Mouse (Mus musculus) bone marrow, adult 2 months (tissue): ENCODE results near the gene Dock3. TPM values are rescaled to one million over a fixed set of nuclear protein-coding genes. Genes with fewer than 3 reads are reported as not detected.
A peak's percentile ranks its signal among the peaks of the same experiment; 100 is the strongest.

Experiments
- H3K27ac ChIP-seq: fragments of 200-500 bp; 2 replicates; pipeline ENCODE4 v1.5.1; 2012; ENCODE audit warnings: low read depth, mild to moderate bottlenecking, control low read depth, inconsistent platforms, low read length; ENCODE audit not compliant: control insufficient read depth, poor library complexity, insufficient read depth
- H3K4me1 ChIP-seq: fragments of 200-500 bp; 2 replicates; pipeline ENCODE4 v1.6.1; 2011; ENCODE audit warnings: low read length; ENCODE audit not compliant: control insufficient read depth, insufficient read depth
- H3K4me3 ChIP-seq: fragments of 200-500 bp; replicated peaks from 2 replicates; pipeline ENCODE3; 2011; ENCODE audit warnings: mild to moderate bottlenecking, low read depth, low read length, control low read depth; ENCODE audit not compliant: control insufficient read depth
- CTCF ChIP-seq: fragments of 200-500 bp; IDR thresholded peaks from 2 replicates; pipeline ENCODE4 v1.5.1; 2011; ENCODE audit warnings: low read length, control low read depth; ENCODE audit not compliant: control insufficient read depth, insufficient read depth
- POLR2A ChIP-seq: fragments of 200-500 bp; IDR thresholded peaks from 2 replicates; pipeline ENCODE4 v1.6.1; 2011; ENCODE audit warnings: low read depth, mild to moderate bottlenecking, control low read depth, low read length, borderline replicate concordance; ENCODE audit not compliant: control insufficient read depth
- WGBS: fragments of 180-500 bp; shearing (Covaris S2); methylation state at CpG from one replicate; pipeline ENCODE4 v1.1.7; 2018; 5-methylcytosine and 5-hydroxymethylcytosine counted together
- polyA plus RNA-seq: library from polyadenylated mRNA; stranded (reverse); fragments of >200 nt; gene quantifications from 2 replicates; pipeline ENCODE4 v1.2.4, GENCODE M21; 2011; ENCODE audit warnings: low replicate concordance; ENCODE audit not compliant: missing spikeins, insufficient read depth, insufficient read length

Dock3 gene
- polyA plus RNA-seq, 1 experiment: not detected

GRCm38 (mm10) chr9:106908715-106909114, 323.0 kb downstream of the Dock3 start:
- 4% methylated on average over 5 of the region's 5 CpGs for WGBS
- no peak overlapping the region for H3K27ac ChIP-seq
- peaks cover 1% of the 10 kb centered on the region; the same call in 1 of the 2 replicates for H3K4me1 ChIP-seq
- H3K4me3 ChIP-seq: no peak overlapping the region
- no peak for TF ChIP-seq CTCF
- TF ChIP-seq POLR2A: no peak

DNA sequence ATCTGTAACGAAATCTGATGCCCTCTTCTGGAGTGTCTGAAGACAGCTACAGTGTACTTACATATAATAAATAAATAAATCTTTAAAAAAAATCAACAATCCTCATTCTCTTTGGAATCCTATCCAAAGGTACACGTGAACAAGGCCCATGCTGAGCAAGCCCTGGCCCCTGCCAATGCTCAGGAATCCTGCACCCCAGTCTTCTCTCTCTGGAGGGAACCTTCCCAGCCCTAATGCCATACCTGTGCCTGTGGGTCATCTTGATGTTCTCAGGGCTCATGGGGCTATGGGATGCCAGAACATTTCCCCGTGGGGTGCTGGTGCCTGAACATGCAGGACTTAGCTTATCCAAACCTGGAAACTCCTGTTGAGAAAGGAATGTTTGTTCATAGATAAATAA, 323.5 kb downstream of the Dock3 start:
- 78% methylated on average over 3 of the region's 3 CpGs for WGBS
- no peak overlapping the region for H3K27ac ChIP-seq
- TF ChIP-seq POLR2A (no peak), CTCF (no peak)
- H3K4me1 ChIP-seq: peaks cover 1% of the 10 kb centered on the region; the same call in 1 of the 2 replicates
- H3K4me3 ChIP-seq: no peak overlapping the region

- H3K27ac ChIP-seq: no peak overlapping the region
- WGBS: 89% methylated on average over 8 of the region's 8 CpGs
- TF ChIP-seq POLR2A: no peak
- no peak for TF ChIP-seq CTCF
- H3K4me1 ChIP-seq: peaks cover 1% of the 10 kb centered on the region
- H3K4me3 ChIP-seq: no peak overlapping the region
These were observed 325.1 kb downstream of the Dock3 start for GRCm38 (mm10) chr9:106906597-106906996.

DNA sequence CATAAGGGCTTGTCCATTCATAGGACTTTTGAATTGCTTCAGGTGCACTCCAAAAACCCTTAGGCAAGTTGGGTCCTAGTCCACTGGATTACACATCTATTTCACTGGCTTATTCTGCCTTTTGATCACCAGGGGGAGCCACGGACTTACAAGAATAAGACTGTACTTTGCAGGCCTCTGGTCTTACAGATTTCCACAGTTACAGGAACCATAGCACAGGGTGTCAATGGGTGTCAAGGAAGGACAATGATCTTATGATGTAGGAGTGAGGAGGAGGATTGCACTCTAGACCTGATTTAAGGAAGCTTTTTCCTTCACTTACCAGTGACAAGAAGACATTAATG, 327.9 kb downstream of the Dock3 start:
- TF ChIP-seq POLR2A (no peak), CTCF (no peak)
- H3K27ac ChIP-seq: no peak overlapping the region
- no peak overlapping the region for H3K4me3 ChIP-seq
- H3K4me1 ChIP-seq: no peaks in the 10 kb centered on the region; the same call in none of the 2 replicates
- 3% methylated on average over 1 of the region's 1 CpGs for WGBS

DNA sequence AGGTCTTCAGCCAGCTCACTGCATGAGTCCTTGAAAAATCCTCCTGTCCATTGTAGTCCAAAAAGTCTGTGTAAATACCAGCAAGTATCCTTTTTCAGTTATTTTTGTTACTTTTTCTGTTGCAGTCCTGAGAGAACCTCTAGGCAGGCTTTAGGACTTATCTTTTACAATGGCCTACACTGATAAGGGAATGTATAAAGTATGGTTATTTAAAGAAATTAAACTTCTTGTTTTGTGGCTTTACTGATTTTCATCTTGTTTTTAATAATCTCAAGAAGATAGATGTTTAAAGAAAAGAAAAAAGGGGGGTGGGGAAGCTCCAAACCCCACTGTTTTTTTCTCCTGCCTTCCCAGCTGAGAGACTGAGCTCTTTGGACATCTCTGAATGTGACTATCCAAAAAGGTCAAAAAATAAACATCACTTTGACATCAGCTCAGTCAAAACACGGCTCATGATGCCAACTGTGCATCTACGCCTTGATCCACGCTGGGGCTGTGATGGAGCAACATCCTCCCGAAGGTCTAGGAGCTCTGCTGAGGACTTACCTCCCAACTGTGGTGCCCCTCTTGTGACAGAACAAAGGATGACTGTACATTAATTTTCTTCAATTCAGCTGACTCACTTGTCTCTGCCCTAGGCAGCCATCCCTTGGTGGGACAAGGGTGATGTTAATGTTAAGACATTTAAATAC, 328.5 kb downstream of the Dock3 start:
- TF ChIP-seq POLR2A (no peak), CTCF (no peak)
- WGBS: 44% methylated on average over 4 of the region's 4 CpGs

GRCm38 (mm10) chr9:106901596-106901995, 330.1 kb downstream of the Dock3 start:
- H3K4me3 ChIP-seq: no peak overlapping the region
- TF ChIP-seq CTCF (no peak), POLR2A (no peak)
- H3K27ac ChIP-seq: no peak overlapping the region
- no peaks in the 10 kb centered on the region; the same call in 1 of the 2 replicates for H3K4me1 ChIP-seq
- WGBS: 84% methylated on average over 7 of the region's 7 CpGs

More for the DNA sequence above, 328.5 kb downstream of the Dock3 start:
- Histone ChIP-seq H3K4me3 (no peak overlapping the region), H3K4me1 (no peaks in the 10 kb centered on the region; the same call in none of the 2 replicates), H3K27ac (no peak overlapping the region)

GRCm38 (mm10) chr9:106898901-106899300, 332.8 kb downstream of the Dock3 start:
- TF ChIP-seq POLR2A: no peak
- no peak for TF ChIP-seq CTCF
- Histone ChIP-seq H3K4me1 (no peaks in the 10 kb centered on the region; the same call in 1 of the 2 replicates), H3K27ac (no peak overlapping the region), H3K4me3 (no peak overlapping the region)
- WGBS: 69% methylated on average over 1 of the region's 1 CpGs

DNA sequence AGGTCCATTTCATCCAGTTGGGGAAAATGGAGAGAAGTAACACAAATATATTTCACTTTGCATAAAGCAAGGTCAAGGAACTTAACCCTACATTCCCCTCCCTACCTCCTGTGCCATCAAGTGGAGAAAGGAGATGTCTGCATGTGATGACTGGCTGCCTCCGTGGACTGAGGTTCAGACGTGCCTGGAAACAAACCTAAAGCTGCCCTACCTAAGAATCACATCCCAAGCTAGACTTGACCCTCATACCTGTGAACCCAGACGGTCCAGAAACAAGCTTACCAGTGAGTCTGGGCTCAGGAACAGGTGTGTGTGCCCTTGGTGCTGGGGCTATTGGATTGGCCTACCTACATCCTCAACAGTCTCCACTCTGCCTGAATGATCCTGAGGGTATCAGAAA, 338.4 kb downstream of the Dock3 start:
- H3K4me3 ChIP-seq: no peak overlapping the region
- H3K27ac ChIP-seq: no peak overlapping the region
- WGBS: 72% methylated on average over 3 of the region's 3 CpGs
- 0 out of 2 replicates have a peak, but pooled peaks cover 2% of the 10 kb centered on the region for H3K4me1 ChIP-seq
- no peak for TF ChIP-seq CTCF
- no peak for TF ChIP-seq POLR2A

GRCm38 (mm10) chr9:106892552-106892875, 339.2 kb downstream of the Dock3 start:
- WGBS: under 1% methylated on average over 9 of the region's 9 CpGs
- no peak for TF ChIP-seq CTCF
- no peak for TF ChIP-seq POLR2A
- Histone ChIP-seq H3K27ac (peak overlapping the region; percentile 87), H3K4me3 (peak overlapping the region; percentile 82), H3K4me1 (0 out of 2 replicates have a peak, but pooled peaks cover 2% of the 10 kb centered on the region)
